Mouse (Mus musculus): ENCODE results near the gene Angptl7. TPM values are rescaled to one million over a fixed set of nuclear protein-coding genes. Genes with fewer than 3 reads are reported as not detected.

The Angptl7 gene
- polyA plus RNA-seq, 1 experiment from 2014 or later = 0.21 TPM

DNA sequence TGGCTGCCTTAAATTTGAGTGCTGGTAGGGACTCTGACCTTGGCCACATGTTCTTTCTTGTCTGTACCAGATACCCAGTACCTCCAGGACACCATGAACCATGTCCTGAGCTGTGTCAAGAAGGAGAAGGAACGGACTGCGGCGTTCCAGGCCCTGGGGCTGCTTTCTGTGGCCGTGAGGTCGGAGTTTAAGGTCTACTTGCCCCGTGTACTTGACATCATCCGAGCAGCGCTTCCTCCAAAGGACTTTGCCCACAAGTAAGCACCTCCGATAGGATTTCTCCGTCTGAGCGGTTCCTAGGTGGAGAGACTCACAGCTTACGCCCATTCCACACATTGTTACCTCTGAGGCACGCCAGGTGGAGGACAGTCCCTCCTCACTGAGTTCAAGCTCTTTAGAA lies 37.5 kb downstream of the Angptl7 start:
- no peak for DNase-seq (ENCODE audit: low spot score)
- H3K4me1 ChIP-seq = peaks cover 12% of the 10 kb centered on the region; the same call in 1 of the 2 replicates
- no peaks in the 10 kb centered on the region for H3K9me3 ChIP-seq (replicated peaks)
- H3K27ac ChIP-seq (replicated peaks) = no peak overlapping the region
- WGBS = 96% methylated on average over 13 of the region's 13 CpGs
- H3K4me3 ChIP-seq = no peak overlapping the region
- no peaks in the 10 kb centered on the region for H3K27me3 ChIP-seq (ENCODE audit: low read depth, poor library complexity, severe bottlenecking)
- peaks cover 100% of the 10 kb centered on the region for H3K36me3 ChIP-seq

GRCm38 (mm10) chr4:148461772-148462171 lies 38.5 kb downstream of the Angptl7 start:
- WGBS = 81% methylated on average over 4 of the region's 4 CpGs
- Histone ChIP-seq H3K9me3 (replicated peaks) (no peaks in the 10 kb centered on the region), H3K27me3 (ENCODE audit: low read depth, poor library complexity, severe bottlenecking) (no peaks in the 10 kb centered on the region), H3K4me1 (peaks cover 12% of the 10 kb centered on the region; the same call in 1 of the 2 replicates), H3K36me3 (peaks cover 100% of the 10 kb centered on the region), H3K27ac (replicated peaks) (no peak overlapping the region), H3K4me3 (no peak overlapping the region)
- no peak for DNase-seq (ENCODE audit: low spot score)

GRCm38 (mm10) chr4:148460656-148461284 lies 39.5 kb downstream of the Angptl7 start:
- H3K27ac ChIP-seq (replicated peaks) = 0 out of 2 replicates have a peak overlapping the region, but pooled peaks have one; percentile 1
- WGBS = 66% methylated on average over 12 of the region's 12 CpGs
- DNase-seq (ENCODE audit: low spot score) = no peak
- H3K4me3 ChIP-seq = no peak overlapping the region
- no peaks in the 10 kb centered on the region for H3K27me3 ChIP-seq (ENCODE audit: low read depth, poor library complexity, severe bottlenecking)
- H3K4me1 ChIP-seq = peaks cover 12% of the 10 kb centered on the region; the same call in 1 of the 2 replicates
- H3K36me3 ChIP-seq = peaks cover 100% of the 10 kb centered on the region
- H3K9me3 ChIP-seq (replicated peaks) = no peaks in the 10 kb centered on the region

GRCm38 (mm10) chr4:148455477-148456025 lies 44.7 kb downstream of the Angptl7 start:
- H3K4me3 ChIP-seq = no peak overlapping the region
- no peaks in the 10 kb centered on the region for H3K27me3 ChIP-seq (ENCODE audit: low read depth, poor library complexity, severe bottlenecking)
- WGBS = 95% methylated on average over 5 of the region's 5 CpGs
- no peak for DNase-seq (ENCODE audit: low spot score)
- H3K9me3 ChIP-seq (replicated peaks) = no peaks in the 10 kb centered on the region
- no peak overlapping the region for H3K27ac ChIP-seq (replicated peaks)
- peaks cover 8% of the 10 kb centered on the region for H3K4me1 ChIP-seq
- H3K36me3 ChIP-seq = peaks cover 91% of the 10 kb centered on the region

- no peak for DNase-seq (ENCODE audit: low spot score)
Observed at GRCm38 (mm10) chr4:148453707-148454106, 46.6 kb downstream of the Angptl7 start.

DNA sequence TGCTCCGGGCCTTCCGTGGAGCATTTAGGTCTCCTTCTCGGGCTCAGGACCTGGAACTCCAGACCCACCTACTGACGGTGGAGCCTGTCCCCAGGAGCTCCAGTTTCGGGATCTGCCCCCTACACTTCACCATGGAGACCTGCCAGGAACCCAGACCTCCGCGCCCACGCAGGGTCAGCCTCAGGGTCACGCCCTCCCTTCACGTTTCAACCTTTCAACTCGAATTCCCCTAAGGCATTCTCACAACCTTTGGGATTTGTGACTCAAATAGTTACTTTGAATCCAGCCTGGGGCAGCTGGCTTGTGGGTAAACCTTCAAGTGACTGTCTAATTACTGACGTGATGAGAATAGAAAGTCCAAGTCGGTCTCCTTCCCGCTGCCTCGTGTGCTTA lies 51.4 kb downstream of the Angptl7 start:
- under 1% methylated on average over 15 of the region's 15 CpGs for WGBS

More at GRCm38 (mm10) chr4:148453707-148454106, 46.6 kb downstream of the Angptl7 start:
- Histone ChIP-seq H3K4me3 (no peak overlapping the region), H3K9me3 (replicated peaks) (no peaks in the 10 kb centered on the region), H3K27ac (replicated peaks) (no peak overlapping the region), H3K27me3 (ENCODE audit: low read depth, poor library complexity, severe bottlenecking) (no peaks in the 10 kb centered on the region), H3K36me3 (peaks cover 72% of the 10 kb centered on the region), H3K4me1 (peaks cover 21% of the 10 kb centered on the region)
- 94% methylated on average over 11 of the region's 11 CpGs for WGBS

GRCm38 (mm10) chr4:148448179-148448852 lies 51.9 kb downstream of the Angptl7 start, which contains the start of gene Mtor:
Mtor (plus strand) TSS chr4:148448611.
- H3K4me1 ChIP-seq = peaks cover 44% of the 10 kb centered on the region
- no peaks in the 10 kb centered on the region for H3K9me3 ChIP-seq (replicated peaks)
- under 1% methylated on average over 56 of the region's 56 CpGs for WGBS
- peak; percentile 93 for DNase-seq (ENCODE audit: low spot score)
- H3K4me3 ChIP-seq = peak within 1 kb of the TSS; percentile 99
- peak within 1 kb of the TSS; percentile 90 for H3K27ac ChIP-seq (replicated peaks)
- H3K36me3 ChIP-seq = peaks cover 18% of the 10 kb centered on the region
- no peaks in the 10 kb centered on the region for H3K27me3 ChIP-seq (ENCODE audit: low read depth, poor library complexity, severe bottlenecking)

More for the DNA sequence above, 51.4 kb downstream of the Angptl7 start:
- peak overlapping the region; percentile 99 for H3K4me3 ChIP-seq
- no peaks in the 10 kb centered on the region for H3K27me3 ChIP-seq (ENCODE audit: low read depth, poor library complexity, severe bottlenecking)
- H3K4me1 ChIP-seq = peaks cover 38% of the 10 kb centered on the region
- peak overlapping the region; percentile 90 for H3K27ac ChIP-seq (replicated peaks)
- H3K36me3 ChIP-seq = peaks cover 24% of the 10 kb centered on the region
- no peaks in the 10 kb centered on the region for H3K9me3 ChIP-seq (replicated peaks)
- DNase-seq (ENCODE audit: low spot score) = no peak

Other genes with a start within 250 kb of the Angptl7 start
- gene Disp3, start 212.5 kb downstream of the Angptl7 start, polyA plus RNA-seq (2016; fragmentation: Nextera tagmentation; extraction: Ambion mirVana) = 3.2 and 3.7 TPM in 2 replicates
- 26.2 and 28.3 TPM in 2 replicates for gene Ubiad1, start 55.7 kb downstream of the Angptl7 start, polyA plus RNA-seq (2016; fragmentation: Nextera tagmentation; extraction: Ambion mirVana)
- 20.8 and 25.6 TPM in 2 replicates for gene Mtor, start 51.8 kb downstream of the Angptl7 start, polyA plus RNA-seq (2016; fragmentation: Nextera tagmentation; extraction: Ambion mirVana)
- 96.2 and 98.8 TPM in 2 replicates for gene Exosc10, start 58.0 kb upstream of the Angptl7 start, polyA plus RNA-seq (2016; fragmentation: Nextera tagmentation; extraction: Ambion mirVana)
- gene Srm, start 91.0 kb upstream of the Angptl7 start, polyA plus RNA-seq (2016; fragmentation: Nextera tagmentation; extraction: Ambion mirVana) = 191 and 236 TPM in 2 replicates
- 0.12 and 0.45 TPM in 2 replicates for gene Masp2, start 102.1 kb upstream of the Angptl7 start, polyA plus RNA-seq (2016; fragmentation: Nextera tagmentation; extraction: Ambion mirVana)
- gene Tardbp, start 126.6 kb upstream of the Angptl7 start, polyA plus RNA-seq (2016; fragmentation: Nextera tagmentation; extraction: Ambion mirVana) = 427 and 457 TPM in 2 replicates
- 0.09 TPM in 1 of 2 replicates, not detected in the other for gene Gm572, start 142.9 kb upstream of the Angptl7 start, polyA plus RNA-seq (2016; fragmentation: Nextera tagmentation; extraction: Ambion mirVana)